Mouse (Mus musculus) hindbrain, embryonic 12.5 days (tissue): Measurements from ENCODE around the gene Pias1. TPM values are rescaled to one million over a fixed set of nuclear protein-coding genes. Genes with fewer than 3 reads are reported as not detected.

Experiments used
- ATAC-seq: fragments of 200-750 bp; cut with Nextera tagmentation; 2 replicates; pipeline ENCODE4 v1.8.0; 2017; ENCODE audit warnings: moderate TSS enrichment; ENCODE audit not compliant: low FRiP score
- H3K27ac ChIP-seq: fragments of 300-500 bp; sonication (generic); 2 replicates; pipeline ENCODE4 v1.5.1; 2016; ENCODE audit warnings: mild to moderate bottlenecking
- H3K27me3 ChIP-seq: fragments of 300-500 bp; sonication (generic); 2 replicates; pipeline ENCODE4 v1.6.1; 2016; ENCODE audit warnings: mild to moderate bottlenecking
- H3K36me3 ChIP-seq: fragments of 300-500 bp; sonication (generic); 2 replicates; pipeline ENCODE4 v1.6.1; 2016; ENCODE audit warnings: mild to moderate bottlenecking
- H3K4me1 ChIP-seq: fragments of 300-500 bp; sonication (generic); 2 replicates; pipeline ENCODE4 v1.6.1; 2016
- H3K4me2 ChIP-seq: fragments of 300-500 bp; sonication (generic); replicated peaks from 2 replicates; pipeline ENCODE4 v1.6.1; 2016; ENCODE audit warnings: mild to moderate bottlenecking
- H3K4me3 ChIP-seq: fragments of 300-500 bp; sonication (generic); 2 replicates; pipeline ENCODE4 v1.5.1; 2016; ENCODE audit warnings: mild to moderate bottlenecking
- H3K9ac ChIP-seq: fragments of 300-500 bp; sonication (generic); 2 replicates; pipeline ENCODE4 v1.6.1; 2016; ENCODE audit warnings: mild to moderate bottlenecking, moderate library complexity
- H3K9me3 ChIP-seq: fragments of 300-500 bp; sonication (generic); replicated peaks from 2 replicates; pipeline ENCODE4 v1.6.1; 2016; ENCODE audit warnings: mild to moderate bottlenecking
- WGBS: fragments of 180-500 bp; shearing (Covaris S2); methylation state at CpG from one replicate; pipeline ENCODE4 v1.1.7; 2016; 5-methylcytosine and 5-hydroxymethylcytosine counted together
- polyA plus RNA-seq: library from polyadenylated mRNA; unstranded; fragments of >200 nt; fragmentation: Nextera tagmentation; extraction: Ambion mirVana; gene quantifications from 2 replicates; pipeline ENCODE4 v1.2.1, GENCODE M21; 2016

Gene Pias1
- 62.3 and 64.8 TPM in 2 replicates for polyA plus RNA-seq

DNA sequence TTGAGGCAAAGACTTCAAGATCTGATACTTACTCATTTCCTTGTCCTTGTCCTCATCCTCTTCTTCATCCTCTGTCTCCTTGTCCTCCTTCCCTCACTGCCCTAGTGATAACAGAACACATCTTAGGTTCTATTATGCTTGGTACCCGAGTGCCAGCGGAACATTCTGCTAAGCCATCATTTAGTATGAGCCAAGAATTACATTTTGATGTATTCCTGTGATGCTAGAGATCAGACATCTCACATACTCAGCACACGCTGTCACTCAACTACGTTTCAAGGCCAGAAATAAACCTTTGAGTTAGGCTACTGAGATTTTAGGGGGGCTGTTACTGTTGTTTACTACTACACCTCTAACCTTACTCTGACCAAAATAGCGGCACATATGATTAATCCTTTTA is at the start of gene Pias1:
TSS of gene Pias1 (minus strand) at position 101 of the 400 bp plus-strand sequence.
- no peaks in the 10 kb centered on the region for H3K36me3 ChIP-seq
- ATAC-seq = no peak
- no peaks in the 10 kb centered on the region for H3K4me1 ChIP-seq
- no peak within 1 kb of the TSS for H3K9ac ChIP-seq
- H3K27me3 ChIP-seq = no peaks in the 10 kb centered on the region
- 89% methylated on average over 5 of the region's 5 CpGs for WGBS
- no peak within 1 kb of the TSS for H3K4me3 ChIP-seq
- no peak within 1 kb of the TSS for H3K4me2 ChIP-seq
- 0 out of 2 replicates have a peak, but pooled peaks cover 6% of the 10 kb centered on the region for H3K9me3 ChIP-seq
- H3K27ac ChIP-seq = no peak within 1 kb of the TSS

DNA sequence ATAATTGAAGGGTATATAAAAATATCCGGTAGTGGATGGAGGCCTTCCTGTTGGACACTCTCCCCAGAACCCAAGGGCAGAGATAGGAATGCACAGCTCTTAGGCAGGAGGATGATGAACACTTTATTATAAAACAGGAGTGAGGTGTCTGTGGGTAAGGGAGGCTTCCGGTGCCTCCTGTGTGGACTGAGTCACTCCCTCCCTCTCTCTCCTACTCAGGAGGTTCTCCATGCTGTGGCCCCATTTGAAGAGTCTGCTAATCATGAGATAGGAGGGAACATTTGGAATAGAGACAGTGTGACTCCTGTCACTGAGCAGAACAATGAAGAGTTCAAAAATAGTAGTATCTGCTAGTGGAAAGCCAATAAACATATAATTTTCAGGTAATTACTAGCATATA is 47.7 kb upstream of the Pias1 start:
- H3K36me3 ChIP-seq = no peaks in the 10 kb centered on the region
- no peak overlapping the region for H3K9ac ChIP-seq
- H3K4me2 ChIP-seq = no peak overlapping the region
- WGBS = 96% methylated on average over 2 of the region's 2 CpGs
- H3K4me1 ChIP-seq = no peaks in the 10 kb centered on the region
- H3K27me3 ChIP-seq = no peaks in the 10 kb centered on the region
- ATAC-seq = no peak
- no peak overlapping the region for H3K27ac ChIP-seq
- no peak overlapping the region for H3K4me3 ChIP-seq
- H3K9me3 ChIP-seq = no peaks in the 10 kb centered on the region

DNA sequence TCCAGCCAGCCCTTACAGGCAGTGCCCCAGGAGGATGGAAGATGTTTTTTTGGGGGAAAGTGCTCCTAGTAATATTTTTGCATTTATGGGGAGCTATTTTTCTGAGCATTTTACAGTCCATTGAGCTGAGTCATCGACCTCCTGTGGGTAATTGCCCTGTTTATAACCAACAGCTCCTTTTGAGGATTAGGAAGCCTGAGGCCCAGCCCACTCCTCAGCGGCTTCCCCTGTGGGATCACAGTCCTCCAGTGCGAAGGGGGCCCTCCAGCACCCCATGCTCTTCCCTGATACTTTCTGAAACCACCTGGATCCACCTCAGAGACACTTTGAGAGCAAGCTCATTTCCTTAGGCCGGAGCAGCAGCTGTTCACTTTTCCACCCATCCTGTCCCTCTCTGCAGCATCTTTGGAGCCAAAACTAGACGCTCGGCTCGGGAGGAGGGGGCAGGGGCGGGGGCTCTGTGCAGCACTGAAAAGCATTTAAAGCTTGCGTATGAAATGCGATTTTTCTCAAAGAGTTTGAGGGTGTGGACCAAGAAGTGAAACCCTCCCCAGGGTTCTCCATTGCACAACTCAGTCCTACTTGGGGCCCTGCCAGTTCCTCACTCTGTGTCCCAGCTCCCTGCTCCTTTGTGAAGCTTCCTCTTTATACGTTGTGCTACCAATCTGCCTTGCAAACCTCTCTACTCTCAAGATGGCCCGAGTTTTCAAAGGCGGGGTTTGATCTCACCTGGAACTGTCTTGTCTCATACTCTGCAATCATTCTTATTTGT is 43.5 kb upstream of the Pias1 start:
- WGBS = 73% methylated on average over 13 of the region's 13 CpGs
- Histone ChIP-seq H3K9me3 (no peaks in the 10 kb centered on the region), H3K27me3 (no peaks in the 10 kb centered on the region), H3K36me3 (no peaks in the 10 kb centered on the region), H3K27ac (no peak overlapping the region), H3K4me2 (no peak overlapping the region), H3K4me1 (no peaks in the 10 kb centered on the region), H3K9ac (no peak overlapping the region), H3K4me3 (no peak overlapping the region)
- no peak for ATAC-seq

DNA sequence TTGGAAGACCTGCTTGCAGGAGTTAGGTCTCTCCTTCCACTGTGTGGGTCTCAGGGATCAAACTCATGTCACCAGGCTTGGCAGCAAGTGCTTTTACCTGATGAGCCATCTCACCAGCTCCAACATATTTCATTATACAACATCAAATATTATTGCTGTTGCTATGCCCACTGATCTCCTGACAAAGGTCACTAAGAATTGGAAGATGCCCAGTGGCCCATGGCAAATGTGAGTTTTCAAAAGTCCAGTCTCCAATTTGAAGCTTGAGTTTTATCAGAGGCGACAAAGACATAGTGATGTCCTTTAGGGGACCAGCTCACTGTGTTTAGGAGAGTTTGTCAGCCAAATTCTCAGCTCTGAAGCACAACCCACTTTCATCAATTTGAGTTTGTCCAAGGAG is 34.8 kb upstream of the Pias1 start:
- H3K9ac ChIP-seq = no peak overlapping the region
- no peaks in the 10 kb centered on the region for H3K27me3 ChIP-seq
- H3K27ac ChIP-seq = no peak overlapping the region
- no peak for ATAC-seq
- no peaks in the 10 kb centered on the region for H3K36me3 ChIP-seq
- 98% methylated on average over 1 of the region's 1 CpGs for WGBS
- no peaks in the 10 kb centered on the region for H3K4me1 ChIP-seq
- no peak overlapping the region for H3K4me2 ChIP-seq
- no peak overlapping the region for H3K4me3 ChIP-seq
- 0 out of 2 replicates have a peak, but pooled peaks cover 6% of the 10 kb centered on the region for H3K9me3 ChIP-seq

DNA sequence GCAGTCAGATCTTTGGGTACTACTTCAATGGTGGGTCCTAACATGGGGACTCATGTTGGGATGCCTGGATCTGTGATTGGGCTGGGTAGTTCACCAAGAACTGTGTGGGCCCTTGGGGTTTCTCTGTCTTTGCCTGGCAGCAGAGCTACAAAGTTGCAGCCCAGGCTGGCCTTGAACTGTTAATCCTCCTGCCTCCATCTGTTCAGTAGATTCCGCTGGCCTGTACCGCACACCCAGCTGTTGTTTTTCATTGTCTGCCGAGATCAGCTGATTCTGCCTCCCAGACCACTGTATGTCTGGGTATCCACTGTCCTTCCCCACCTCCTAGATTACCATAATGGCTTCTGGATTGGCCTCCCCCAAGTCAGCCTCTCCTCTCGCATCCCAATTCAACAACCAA is 19.6 kb upstream of the Pias1 start:
- no peaks in the 10 kb centered on the region for H3K36me3 ChIP-seq
- H3K9me3 ChIP-seq = no peaks in the 10 kb centered on the region
- H3K4me2 ChIP-seq = no peak overlapping the region
- ATAC-seq = no peak
- H3K4me1 ChIP-seq = no peaks in the 10 kb centered on the region
- H3K4me3 ChIP-seq = no peak overlapping the region
- no peak overlapping the region for H3K9ac ChIP-seq
- H3K27ac ChIP-seq = no peak overlapping the region
- 93% methylated on average over 4 of the region's 4 CpGs for WGBS
- H3K27me3 ChIP-seq = no peaks in the 10 kb centered on the region

DNA sequence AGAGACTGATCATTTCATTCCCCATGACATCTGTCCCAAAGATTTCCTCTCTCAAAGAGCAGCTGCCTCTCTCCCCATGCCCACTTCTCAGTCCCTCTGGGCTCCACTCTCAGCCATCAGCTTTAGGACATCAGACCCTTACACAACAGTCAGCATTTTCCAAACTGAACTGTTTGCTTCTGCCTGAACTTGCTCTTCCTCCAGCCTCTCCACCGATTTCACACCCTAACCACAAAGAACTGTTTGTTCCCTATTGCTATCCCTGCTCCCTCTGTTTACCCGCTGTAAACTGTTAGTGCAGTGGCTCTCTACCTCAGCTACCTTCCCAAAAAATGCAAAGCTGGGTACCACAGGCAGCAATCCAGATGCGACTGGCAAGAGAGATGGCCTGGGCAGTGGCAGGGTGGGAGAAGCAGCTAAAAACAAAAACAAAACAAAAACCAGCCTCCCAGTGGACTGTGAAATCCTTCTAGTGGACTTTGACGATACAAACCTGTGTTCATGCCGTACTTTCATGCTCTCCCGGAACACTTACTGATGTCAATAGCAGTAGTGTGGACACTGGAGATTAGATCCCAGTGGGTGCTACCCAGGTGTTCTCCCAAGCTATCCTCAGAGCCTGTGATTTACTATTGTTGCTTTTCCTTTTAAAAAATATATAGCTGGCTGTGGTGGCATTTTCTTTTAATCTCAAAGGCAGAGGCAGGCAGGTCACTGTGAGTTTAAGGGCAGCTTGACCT is 18.5 kb upstream of the Pias1 start:
- H3K9ac ChIP-seq = no peak overlapping the region
- H3K27me3 ChIP-seq = no peaks in the 10 kb centered on the region
- H3K4me1 ChIP-seq = no peaks in the 10 kb centered on the region
- WGBS = 82% methylated on average over 6 of the region's 6 CpGs
- H3K4me3 ChIP-seq = no peak overlapping the region
- no peak for ATAC-seq
- H3K9me3 ChIP-seq = no peaks in the 10 kb centered on the region
- no peak overlapping the region for H3K27ac ChIP-seq
- H3K4me2 ChIP-seq = no peak overlapping the region
- H3K36me3 ChIP-seq = no peaks in the 10 kb centered on the region

DNA sequence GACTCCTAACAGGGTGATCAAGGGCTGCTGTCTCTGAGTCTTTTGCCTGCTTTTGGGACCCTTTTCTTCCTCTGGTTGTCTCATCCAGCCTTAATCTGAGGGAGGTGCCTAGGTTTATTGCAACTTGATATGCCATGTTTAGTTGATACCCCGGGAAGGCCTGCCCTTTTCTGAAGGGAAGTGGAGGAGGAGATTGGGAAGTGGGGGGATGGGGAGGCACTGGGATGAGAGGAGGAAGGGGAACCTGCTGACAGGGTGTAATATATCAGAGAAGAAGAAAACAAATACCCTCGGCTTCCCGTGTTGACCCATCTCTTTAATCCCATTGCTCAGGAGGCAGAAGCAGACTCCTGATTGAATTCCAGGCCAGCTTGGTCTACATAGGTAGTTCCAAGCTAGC is 10.8 kb upstream of the Pias1 start:
- Histone ChIP-seq H3K9me3 (no peaks in the 10 kb centered on the region), H3K36me3 (no peaks in the 10 kb centered on the region), H3K27ac (no peak overlapping the region), H3K4me3 (no peak overlapping the region), H3K27me3 (no peaks in the 10 kb centered on the region), H3K4me2 (no peak overlapping the region), H3K4me1 (no peaks in the 10 kb centered on the region), H3K9ac (no peak overlapping the region)
- WGBS = 61% methylated on average over 3 of the region's 3 CpGs
- ATAC-seq = no peak

DNA sequence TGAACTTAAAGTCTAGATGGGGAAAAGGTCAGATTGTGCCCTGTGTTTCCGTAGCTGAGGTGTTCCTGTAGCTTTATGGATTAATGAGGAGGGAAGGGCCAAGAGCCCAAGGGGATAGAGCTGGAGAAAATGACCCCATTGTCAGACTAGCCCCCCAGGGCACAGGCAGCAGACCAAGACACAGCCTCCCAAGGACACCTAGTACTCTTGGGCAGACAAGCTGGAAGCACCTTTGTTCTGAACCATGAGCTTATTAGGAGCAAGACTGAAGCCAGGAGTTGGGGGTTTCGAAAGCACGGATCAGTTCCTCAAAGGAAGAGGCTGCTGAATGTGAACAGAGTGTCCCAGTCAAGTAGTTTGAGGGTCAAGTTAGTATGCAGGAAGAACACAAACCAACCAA is 9.9 kb upstream of the Pias1 start:
- H3K27me3 ChIP-seq = no peaks in the 10 kb centered on the region
- H3K36me3 ChIP-seq = no peaks in the 10 kb centered on the region
- H3K27ac ChIP-seq = no peak overlapping the region
- H3K4me3 ChIP-seq = no peak overlapping the region
- no peak for ATAC-seq
- no peaks in the 10 kb centered on the region for H3K4me1 ChIP-seq
- no peak overlapping the region for H3K9ac ChIP-seq
- H3K4me2 ChIP-seq = no peak overlapping the region
- WGBS = 86% methylated on average over 3 of the region's 3 CpGs
- H3K9me3 ChIP-seq = no peaks in the 10 kb centered on the region

DNA sequence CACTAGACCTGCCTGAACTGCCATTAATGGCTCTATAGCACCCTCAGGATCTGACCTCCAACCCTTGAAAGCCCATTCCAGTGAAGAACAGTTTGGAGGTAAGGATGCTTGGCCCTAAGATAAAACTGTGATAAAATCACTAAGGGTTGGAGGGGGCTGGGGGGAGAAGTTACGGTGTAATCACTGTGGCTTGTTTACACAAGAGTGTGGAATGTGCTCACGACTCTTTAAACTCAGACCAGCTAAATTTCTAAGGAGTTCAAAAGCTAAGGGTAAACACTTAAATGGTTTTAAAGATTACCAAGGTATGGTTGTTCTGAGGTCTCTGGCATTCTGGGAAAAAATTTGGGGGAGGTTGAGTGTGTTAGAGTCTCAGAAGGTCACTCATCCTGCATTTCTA is 7.5 kb upstream of the Pias1 start:
- no peak for ATAC-seq
- H3K27me3 ChIP-seq = no peaks in the 10 kb centered on the region
- no peaks in the 10 kb centered on the region for H3K9me3 ChIP-seq
- no peaks in the 10 kb centered on the region for H3K36me3 ChIP-seq
- WGBS = 57% methylated on average over 2 of the region's 2 CpGs
- H3K4me1 ChIP-seq = no peaks in the 10 kb centered on the region
- H3K27ac ChIP-seq = no peak overlapping the region
- H3K4me3 ChIP-seq = no peak overlapping the region
- no peak overlapping the region for H3K4me2 ChIP-seq
- no peak overlapping the region for H3K9ac ChIP-seq

DNA sequence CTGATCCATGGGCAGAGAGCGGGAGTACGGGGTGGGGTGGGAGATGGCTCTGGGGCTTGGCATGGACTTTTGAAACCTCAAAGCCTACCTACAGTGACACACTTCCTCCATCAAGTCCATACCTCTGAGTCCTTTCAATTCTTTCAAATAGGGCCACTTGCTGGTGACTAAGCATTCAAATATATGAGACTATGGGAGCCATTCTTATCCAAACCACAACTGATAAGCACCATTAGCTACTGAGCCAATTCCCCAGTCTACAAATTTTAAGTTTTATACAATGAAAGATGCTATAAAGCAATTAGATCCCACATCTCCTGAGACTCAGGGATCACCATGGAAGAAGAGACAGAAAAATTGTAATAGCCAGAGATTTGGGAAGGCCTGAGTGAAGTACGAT is 2.4 kb upstream of the Pias1 start:
- ATAC-seq = no peak
- no peaks in the 10 kb centered on the region for H3K4me1 ChIP-seq
- no peaks in the 10 kb centered on the region for H3K36me3 ChIP-seq
- H3K9ac ChIP-seq = no peak overlapping the region
- WGBS = 98% methylated on average over 3 of the region's 3 CpGs
- H3K27ac ChIP-seq = no peak overlapping the region
- no peak overlapping the region for H3K4me3 ChIP-seq
- H3K4me2 ChIP-seq = no peak overlapping the region
- H3K9me3 ChIP-seq = 0 out of 2 replicates have a peak, but pooled peaks cover 6% of the 10 kb centered on the region
- H3K27me3 ChIP-seq = no peaks in the 10 kb centered on the region

DNA sequence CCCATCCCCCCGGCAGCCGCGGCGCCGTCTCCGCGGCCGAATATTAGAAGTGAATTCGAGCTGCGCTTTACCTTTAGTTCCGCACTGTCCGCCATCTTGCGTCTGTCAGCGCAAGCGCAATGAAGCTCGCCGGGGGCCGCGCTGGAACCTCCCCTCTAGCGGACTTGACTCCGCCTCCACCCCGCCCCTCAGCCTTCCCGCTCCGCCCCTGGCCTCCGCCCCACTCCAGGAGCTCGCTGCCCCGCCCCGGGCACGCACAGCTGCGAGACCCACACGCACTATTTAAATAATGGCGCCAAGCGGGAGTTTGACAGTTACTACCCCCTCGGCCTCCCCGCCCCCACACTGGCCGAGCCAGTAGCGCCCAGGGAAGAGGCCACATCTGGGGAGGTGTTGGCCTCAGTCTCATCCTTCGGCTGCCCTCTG is 6.9 kb downstream of the Pias1 start:
- Histone ChIP-seq H3K9ac (peak overlapping the region; percentile 88), H3K4me2 (peak overlapping the region; percentile 78), H3K27me3 (no peaks in the 10 kb centered on the region), H3K4me1 (peaks cover 18% of the 10 kb centered on the region), H3K4me3 (peak overlapping the region; percentile 97), H3K27ac (peak overlapping the region; percentile 98), H3K36me3 (no peaks in the 10 kb centered on the region), H3K9me3 (0 out of 2 replicates have a peak, but pooled peaks cover 5% of the 10 kb centered on the region)
- 0% methylated on average over 38 of the region's 38 CpGs for WGBS
- ATAC-seq = peak; percentile 96

DNA sequence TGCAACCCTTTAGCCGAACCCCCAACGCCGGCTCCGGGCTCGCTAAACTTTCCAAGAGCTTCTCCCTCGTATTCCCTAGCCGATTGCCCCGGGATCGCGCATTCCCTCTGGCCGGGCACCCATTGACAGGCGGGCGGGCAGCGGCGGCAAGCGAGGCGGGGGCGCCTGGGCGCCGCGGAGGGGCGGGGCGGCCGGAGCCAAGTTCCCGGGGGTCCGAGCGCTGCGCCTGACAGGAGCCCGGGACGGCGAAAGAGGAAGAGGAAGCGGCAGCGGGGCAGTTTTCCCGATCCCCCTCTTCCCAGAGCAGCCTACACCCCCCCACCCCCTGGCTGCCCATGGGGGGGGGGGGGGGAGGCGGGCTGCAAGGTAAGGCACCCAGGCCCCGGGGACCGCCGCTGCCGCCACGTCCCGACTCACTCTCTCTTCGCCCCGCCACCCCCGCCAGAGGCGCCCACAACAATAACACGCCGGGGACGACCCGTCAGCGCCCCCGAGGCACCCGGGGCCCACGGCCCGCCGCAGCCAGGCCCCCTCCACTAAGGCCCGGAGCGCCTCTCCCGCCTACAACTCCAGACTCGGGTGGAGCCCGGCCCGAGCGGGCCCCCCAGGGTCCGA is 7.5 kb downstream of the Pias1 start:
- Histone ChIP-seq H3K36me3 (no peaks in the 10 kb centered on the region), H3K4me1 (peaks cover 19% of the 10 kb centered on the region), H3K4me2 (peak overlapping the region; percentile 78), H3K9ac (peak overlapping the region; percentile 88), H3K27me3 (no peaks in the 10 kb centered on the region), H3K4me3 (peak overlapping the region; percentile 97), H3K27ac (peak overlapping the region; percentile 98), H3K9me3 (0 out of 2 replicates have a peak, but pooled peaks cover under 1% of the 10 kb centered on the region)
- under 1% methylated on average over 47 of the region's 63 CpGs for WGBS
- ATAC-seq = peak; percentile 86
